Mouse (Mus musculus): ENCODE data around the gene Zfp658. TPM values are rescaled to one million over a fixed set of nuclear protein-coding genes. Genes with fewer than 3 reads are reported as not detected.

Gene Zfp658
- polyA plus RNA-seq (2015; fragmentation: Nextera tagmentation; extraction: Ambion mirVana) = 3.6 and 4.3 TPM in 2 replicates

GRCm38 (mm10) chr7:43562006-43562633 is at the start of gene Zfp658:
TSS of gene Zfp658 (plus strand) at chr7:43562256.
- Histone ChIP-seq H3K4me1 (peaks cover 13% of the 10 kb centered on the region), H3K36me3 (peaks cover 15% of the 10 kb centered on the region), H3K27ac (peak within 1 kb of the TSS; percentile 89), H3K4me2 (peak within 1 kb of the TSS; percentile 81), H3K27me3 (no peaks in the 10 kb centered on the region), H3K9ac (peak within 1 kb of the TSS; percentile 76), H3K9me3 (no peaks in the 10 kb centered on the region), H3K4me3 (peak within 1 kb of the TSS; percentile 71)
- WGBS = under 1% methylated on average over 27 of the region's 27 CpGs
- peak; percentile 85 for ATAC-seq (ENCODE audit: insufficient number of reproducible peaks, low FRiP score, low TSS enrichment, low read depth)

DNA sequence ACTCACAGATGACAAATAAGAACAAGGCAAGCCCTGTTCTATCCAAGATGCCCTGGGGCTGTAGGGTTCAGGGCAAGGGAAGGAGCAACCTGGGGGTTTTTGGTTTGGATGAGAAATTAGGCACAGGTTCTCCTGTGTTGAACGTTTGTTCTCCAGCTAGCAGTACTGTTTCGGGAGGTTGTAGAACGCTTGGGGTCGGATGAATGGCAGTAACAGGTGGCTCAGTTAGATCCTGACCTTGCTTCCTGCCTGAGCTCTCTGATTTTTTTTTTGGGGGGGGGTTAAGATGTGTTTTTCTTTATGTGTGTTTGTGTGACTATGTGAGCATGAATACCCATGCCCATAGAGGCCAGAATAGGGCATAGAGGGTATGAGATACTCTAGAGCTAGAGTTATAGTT is 49.5 kb upstream of the Zfp658 start:
- Histone ChIP-seq H3K27me3 (no peaks in the 10 kb centered on the region), H3K4me1 (no peaks in the 10 kb centered on the region), H3K36me3 (no peaks in the 10 kb centered on the region), H3K4me3 (no peak overlapping the region), H3K27ac (no peak overlapping the region), H3K9me3 (no peaks in the 10 kb centered on the region), H3K9ac (no peak overlapping the region), H3K4me2 (no peak overlapping the region)
- 63% methylated on average over 4 of the region's 4 CpGs for WGBS
- ATAC-seq (ENCODE audit: insufficient number of reproducible peaks, low FRiP score, low TSS enrichment, low read depth) = no peak

DNA sequence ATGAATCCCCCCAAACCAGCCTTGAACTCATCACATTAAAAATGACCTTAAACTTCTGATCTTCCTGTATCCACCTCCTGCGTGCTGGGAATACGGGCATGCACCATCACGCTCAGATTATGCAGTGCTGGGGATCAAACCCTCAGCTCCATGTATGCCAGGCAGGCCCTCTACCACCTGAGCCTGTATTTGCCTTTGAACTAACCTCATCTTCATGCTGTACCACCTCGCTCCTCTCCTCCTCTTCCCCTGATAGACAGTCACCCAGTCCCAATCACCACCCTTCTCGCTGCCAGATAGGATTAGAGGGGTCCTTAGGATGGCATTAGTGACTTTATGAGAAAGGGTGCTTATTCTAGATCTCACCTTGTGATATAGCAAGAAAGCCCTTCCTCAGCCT is 47.0 kb upstream of the Zfp658 start:
- no peak for ATAC-seq (ENCODE audit: insufficient number of reproducible peaks, low FRiP score, low TSS enrichment, low read depth)
- Histone ChIP-seq H3K9ac (no peak overlapping the region), H3K36me3 (no peaks in the 10 kb centered on the region), H3K4me1 (no peaks in the 10 kb centered on the region), H3K4me3 (no peak overlapping the region), H3K27me3 (no peaks in the 10 kb centered on the region), H3K27ac (no peak overlapping the region), H3K4me2 (no peak overlapping the region), H3K9me3 (no peaks in the 10 kb centered on the region)
- WGBS = 82% methylated on average over 5 of the region's 5 CpGs

DNA sequence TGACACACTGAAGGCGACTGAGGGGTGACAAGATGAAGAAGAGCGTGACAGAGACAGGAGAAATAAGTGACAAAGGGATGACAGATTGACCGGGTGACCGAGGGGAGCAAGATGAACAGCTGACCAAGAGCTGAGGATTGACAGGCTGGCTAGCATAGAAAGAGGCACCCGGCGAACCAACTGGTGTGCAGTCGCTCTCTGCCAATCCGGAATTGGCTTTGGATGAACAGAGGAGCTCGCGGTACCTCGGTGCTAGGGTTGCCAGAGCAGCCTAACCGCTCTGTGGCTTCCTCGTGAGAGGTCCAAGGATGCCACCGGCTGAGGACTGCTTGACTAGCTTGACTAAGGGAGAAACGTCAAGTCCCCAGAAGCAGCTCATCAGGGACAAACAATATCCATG is 43.7 kb upstream of the Zfp658 start:
- Histone ChIP-seq H3K9ac (no peak overlapping the region), H3K4me1 (no peaks in the 10 kb centered on the region), H3K4me2 (no peak overlapping the region), H3K27me3 (no peaks in the 10 kb centered on the region), H3K4me3 (no peak overlapping the region), H3K27ac (no peak overlapping the region), H3K9me3 (no peaks in the 10 kb centered on the region), H3K36me3 (no peaks in the 10 kb centered on the region)
- ATAC-seq (ENCODE audit: insufficient number of reproducible peaks, low FRiP score, low TSS enrichment, low read depth) = no peak
- WGBS = 87% methylated on average over 15 of the region's 15 CpGs

GRCm38 (mm10) chr7:43522776-43523175 is 39.3 kb upstream of the Zfp658 start:
- WGBS = 80% methylated on average over 2 of the region's 2 CpGs
- no peak for ATAC-seq (ENCODE audit: insufficient number of reproducible peaks, low FRiP score, low TSS enrichment, low read depth)
- no peak overlapping the region for H3K9ac ChIP-seq

GRCm38 (mm10) chr7:43525313-43525712 is 36.7 kb upstream of the Zfp658 start:
- WGBS = 54% methylated on average over 3 of the region's 3 CpGs
- Histone ChIP-seq H3K4me1 (no peaks in the 10 kb centered on the region), H3K27ac (no peak overlapping the region), H3K4me2 (no peak overlapping the region), H3K9me3 (no peaks in the 10 kb centered on the region), H3K9ac (no peak overlapping the region), H3K27me3 (no peaks in the 10 kb centered on the region), H3K4me3 (no peak overlapping the region), H3K36me3 (no peaks in the 10 kb centered on the region)
- no peak for ATAC-seq (ENCODE audit: insufficient number of reproducible peaks, low FRiP score, low TSS enrichment, low read depth)

More at GRCm38 (mm10) chr7:43522776-43523175, 39.3 kb upstream of the Zfp658 start:
- no peaks in the 10 kb centered on the region for H3K27me3 ChIP-seq
- no peaks in the 10 kb centered on the region for H3K4me1 ChIP-seq
- no peaks in the 10 kb centered on the region for H3K9me3 ChIP-seq
- H3K4me3 ChIP-seq = no peak overlapping the region
- no peak overlapping the region for H3K4me2 ChIP-seq
- H3K36me3 ChIP-seq = no peaks in the 10 kb centered on the region
- no peak overlapping the region for H3K27ac ChIP-seq

DNA sequence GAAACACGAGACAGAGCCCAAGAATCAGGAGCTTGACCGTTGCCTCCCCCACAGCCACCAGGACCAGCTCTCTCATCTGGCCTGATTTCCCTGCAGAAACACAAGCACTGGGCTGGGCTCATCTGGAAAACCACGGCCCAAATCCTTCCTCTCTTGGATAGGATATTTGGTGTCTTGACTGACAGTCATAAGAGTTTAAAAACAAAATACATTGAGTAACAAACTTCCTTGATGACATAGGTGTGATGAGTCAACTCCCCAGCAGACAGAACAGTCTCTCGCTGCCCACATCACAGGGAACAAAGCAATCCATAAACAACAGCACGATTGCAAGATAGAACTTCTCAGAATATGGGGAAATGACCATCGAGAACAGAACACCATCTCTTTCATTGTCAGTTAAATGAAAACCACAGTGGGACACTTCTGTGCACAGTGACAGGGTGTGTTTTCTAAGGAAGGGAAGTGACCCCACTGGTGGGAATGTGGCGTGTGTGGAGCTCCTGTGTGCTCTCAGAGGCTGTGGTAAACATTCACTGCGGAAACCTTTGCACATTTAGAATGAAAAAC is 31.8 kb upstream of the Zfp658 start:
- H3K4me1 ChIP-seq = no peaks in the 10 kb centered on the region
- no peak overlapping the region for H3K4me2 ChIP-seq
- 71% methylated on average over 8 of the region's 8 CpGs for WGBS
- no peak overlapping the region for H3K4me3 ChIP-seq
- H3K27ac ChIP-seq = no peak overlapping the region
- no peak for ATAC-seq (ENCODE audit: insufficient number of reproducible peaks, low FRiP score, low TSS enrichment, low read depth)
- no peaks in the 10 kb centered on the region for H3K36me3 ChIP-seq
- no peak overlapping the region for H3K9ac ChIP-seq
- no peaks in the 10 kb centered on the region for H3K9me3 ChIP-seq
- no peaks in the 10 kb centered on the region for H3K27me3 ChIP-seq

DNA sequence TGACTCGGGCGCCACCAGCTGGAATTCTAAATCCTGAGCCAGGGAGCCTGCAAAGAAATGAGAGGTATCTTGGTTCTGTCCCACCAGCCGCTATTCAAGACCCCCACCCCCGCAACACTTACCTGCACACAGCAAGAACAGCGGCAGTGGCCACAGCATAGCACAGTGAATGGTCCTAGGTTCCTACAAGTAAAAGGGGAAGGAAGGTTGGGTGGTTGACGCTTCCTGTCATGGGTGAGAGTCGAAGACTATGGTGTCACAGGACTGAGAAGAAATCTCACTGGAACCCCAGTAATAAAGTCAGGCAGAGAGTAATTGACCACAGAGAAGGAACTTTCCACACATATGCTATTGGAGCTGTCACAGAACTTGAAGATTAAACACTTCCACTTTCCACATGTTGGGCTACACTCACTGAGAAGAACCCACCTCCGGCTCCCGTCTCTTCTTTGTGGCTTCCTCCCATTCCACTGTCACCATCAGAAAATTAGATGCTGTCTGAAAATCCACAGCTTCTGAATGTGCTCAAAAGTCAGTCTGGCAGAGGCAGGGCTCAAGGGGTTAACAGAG is 29.0 kb upstream of the Zfp658 start:
- H3K9me3 ChIP-seq = no peaks in the 10 kb centered on the region
- H3K27ac ChIP-seq = no peak overlapping the region
- no peak overlapping the region for H3K4me2 ChIP-seq
- H3K4me1 ChIP-seq = no peaks in the 10 kb centered on the region
- H3K4me3 ChIP-seq = no peak overlapping the region
- 78% methylated on average over 9 of the region's 9 CpGs for WGBS
- no peak overlapping the region for H3K9ac ChIP-seq
- no peak for ATAC-seq (ENCODE audit: insufficient number of reproducible peaks, low FRiP score, low TSS enrichment, low read depth)
- H3K27me3 ChIP-seq = no peaks in the 10 kb centered on the region
- no peaks in the 10 kb centered on the region for H3K36me3 ChIP-seq

GRCm38 (mm10) chr7:43538524-43538923 is 23.5 kb upstream of the Zfp658 start:
- 63% methylated on average over 4 of the region's 4 CpGs for WGBS
- no peak overlapping the region for H3K4me3 ChIP-seq
- no peak overlapping the region for H3K9ac ChIP-seq
- no peak overlapping the region for H3K27ac ChIP-seq
- no peak overlapping the region for H3K4me2 ChIP-seq
- H3K27me3 ChIP-seq = no peaks in the 10 kb centered on the region
- no peak for ATAC-seq (ENCODE audit: insufficient number of reproducible peaks, low FRiP score, low TSS enrichment, low read depth)
- no peaks in the 10 kb centered on the region for H3K4me1 ChIP-seq
- H3K9me3 ChIP-seq = no peaks in the 10 kb centered on the region
- H3K36me3 ChIP-seq = no peaks in the 10 kb centered on the region

DNA sequence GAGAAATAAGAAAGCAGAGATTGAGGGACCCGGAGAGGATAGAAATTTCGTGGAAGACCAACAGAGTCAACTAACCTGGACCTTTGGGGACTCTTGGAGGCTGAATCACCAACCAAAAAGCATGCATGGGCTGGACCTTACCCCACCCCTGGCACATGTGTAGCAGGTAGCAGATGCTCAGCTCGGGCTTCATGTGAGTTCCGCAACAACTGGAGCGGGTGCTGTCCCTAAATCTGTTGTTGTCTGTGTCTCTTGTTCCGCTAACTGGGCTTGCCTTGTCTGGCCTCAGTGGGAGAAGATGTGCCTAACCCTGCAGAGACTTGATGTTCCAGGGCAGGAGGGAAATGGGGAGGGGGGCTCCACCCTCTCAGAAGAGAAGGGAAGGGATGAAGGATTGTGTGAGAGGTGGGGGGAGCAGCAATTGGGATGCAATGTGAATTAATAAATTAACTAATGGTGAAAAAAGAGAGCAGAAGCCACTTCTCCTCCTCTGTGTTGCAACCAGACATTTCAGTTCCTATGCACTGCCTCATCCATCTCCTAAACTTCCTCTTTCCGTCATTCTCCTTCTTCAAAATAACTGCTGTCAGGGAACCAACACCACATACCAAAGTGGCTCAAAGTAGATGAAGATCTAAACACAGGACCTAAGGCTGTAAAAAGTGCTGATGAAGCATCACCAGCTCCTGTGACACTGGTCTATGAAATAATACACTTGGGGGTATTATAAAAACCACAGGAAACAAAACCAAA is 17.7 kb upstream of the Zfp658 start, which contains the start of gene Cd33:
Gene Cd33, minus strand, starts transcription at position 204 of the 753 bp plus-strand sequence.
- Histone ChIP-seq H3K4me1 (no peaks in the 10 kb centered on the region), H3K27me3 (no peaks in the 10 kb centered on the region), H3K36me3 (no peaks in the 10 kb centered on the region), H3K4me2 (no peak within 1 kb of the TSS), H3K4me3 (no peak within 1 kb of the TSS), H3K27ac (no peak within 1 kb of the TSS), H3K9ac (no peak within 1 kb of the TSS), H3K9me3 (no peaks in the 10 kb centered on the region)
- 79% methylated on average over 7 of the region's 7 CpGs for WGBS
- ATAC-seq (ENCODE audit: insufficient number of reproducible peaks, low FRiP score, low TSS enrichment, low read depth) = no peak

GRCm38 (mm10) chr7:43545656-43546545 is 16.2 kb upstream of the Zfp658 start:
- no peak for ATAC-seq (ENCODE audit: insufficient number of reproducible peaks, low FRiP score, low TSS enrichment, low read depth)
- H3K4me3 ChIP-seq = no peak overlapping the region
- H3K4me1 ChIP-seq = no peaks in the 10 kb centered on the region
- H3K4me2 ChIP-seq = no peak overlapping the region
- no peak overlapping the region for H3K27ac ChIP-seq
- H3K36me3 ChIP-seq = no peaks in the 10 kb centered on the region
- H3K27me3 ChIP-seq = no peaks in the 10 kb centered on the region
- H3K9ac ChIP-seq = no peak overlapping the region
- no peaks in the 10 kb centered on the region for H3K9me3 ChIP-seq
- 59% methylated on average over 7 of the region's 7 CpGs for WGBS

Data from limb, embryonic 15.5 days (tissue).